Mouse (Mus musculus) CH12F3 (cell line): ENCODE data around the gene Pigg.
"Not testable (repeated sequence)": the region's sequence is repeated elsewhere in the genome, so short reads cannot be mapped to it uniquely, and the experiment has no call there.

ENCODE experiments used
- in situ Hi-C: fragments of 300-500 bp; cut with MboI; formaldehyde crosslinking; loops from 2 replicates; pipeline ENCODE4 v1.14.3; 2020; ENCODE audit warnings: low sequenced_read_pairs

The Pigg gene

GRCm38 (mm10) chr5:108312224-108313064 is at the start of gene Pigg:
TSS of gene Pigg (plus strand) at chr5:108312609.
- in situ Hi-C loops: no loop called here

- in situ Hi-C loops: no loop called here
Measured at GRCm38 (mm10) chr5:108262722-108263121, 49.7 kb upstream of the Pigg start.

- in situ Hi-C loops: not testable (repeated sequence)
Measured at GRCm38 (mm10) chr5:108263785-108264184, 48.6 kb upstream of the Pigg start.

- in situ Hi-C loops: no loop called here
Measured at GRCm38 (mm10) chr5:108266990-108267389, 45.4 kb upstream of the Pigg start.

GRCm38 (mm10) chr5:108268127-108269062 is 44.0 kb upstream of the Pigg start, which contains the start of gene Dr1:
TSS of gene Dr1 (plus strand) at chr5:108268897.
- in situ Hi-C loops: no loop called here

- in situ Hi-C loops: no loop called here
Measured at GRCm38 (mm10) chr5:108269063-108269810, 43.2 kb upstream of the Pigg start.

GRCm38 (mm10) chr5:108269811-108270151 is 42.6 kb upstream of the Pigg start:
- in situ Hi-C loops: no loop called here

GRCm38 (mm10) chr5:108270415-108270814 is 42.0 kb upstream of the Pigg start:
- in situ Hi-C loops: no loop called here

- in situ Hi-C loops: not testable (repeated sequence)
Measured at GRCm38 (mm10) chr5:108271345-108271744, 41.1 kb upstream of the Pigg start.

- in situ Hi-C loops: no loop called here
Measured at GRCm38 (mm10) chr5:108286957-108287356, 25.5 kb upstream of the Pigg start.

GRCm38 (mm10) chr5:108301567-108301966 is 10.8 kb upstream of the Pigg start:
- in situ Hi-C loops: no loop called here

GRCm38 (mm10) chr5:108313065-108313860 is 854 bp downstream of the Pigg start:
- in situ Hi-C loops: no loop called here

- in situ Hi-C loops: no loop called here
Measured at GRCm38 (mm10) chr5:108331051-108331450, 18.6 kb downstream of the Pigg start.

- in situ Hi-C loops: no loop called here
Measured at GRCm38 (mm10) chr5:108337385-108337784, 25.0 kb downstream of the Pigg start.

GRCm38 (mm10) chr5:108338049-108338448 is 25.6 kb downstream of the Pigg start:
- in situ Hi-C loops: no loop called here

- in situ Hi-C loops: no loop called here
Measured at GRCm38 (mm10) chr5:108343680-108344170, 31.3 kb downstream of the Pigg start.

- in situ Hi-C loops: no loop called here
Measured at GRCm38 (mm10) chr5:108345313-108346071, 33.1 kb downstream of the Pigg start.

- in situ Hi-C loops: no loop called here
Measured at GRCm38 (mm10) chr5:108347843-108348242, 35.4 kb downstream of the Pigg start.

GRCm38 (mm10) chr5:108349511-108350148 is 37.2 kb downstream of the Pigg start:
- in situ Hi-C loops: no loop called here
